Mouse (Mus musculus) layer of hippocampus, adult 2 months (tissue): ENCODE data around the gene Hist2h2aa1. TPM values are rescaled to one million over a fixed set of nuclear protein-coding genes. Genes with fewer than 3 reads are reported as not detected.
"Not testable (repeated sequence)": the region's sequence is repeated elsewhere in the genome, so short reads cannot be mapped to it uniquely, and the experiment has no call there.

Experiments
- DNase-seq, 2 experiments: peaks; one replicate each; pipeline ENCODE4 v3.0.0; 2022; ENCODE audit warnings: low spot score in 2 of 2
- H3K27ac ChIP-seq: fragments of 200-600 bp; 2 replicates; pipeline ENCODE4 v1.8.1; 2022
- H3K4me3 ChIP-seq: fragments of 200-600 bp; 2 replicates; pipeline ENCODE4 v1.8.1; 2022; ENCODE audit warnings: mild to moderate bottlenecking
- CTCF ChIP-seq: fragments of 200-600 bp; conservative IDR thresholded peaks from 2 replicates; pipeline ENCODE4 v1.8.1; 2022; ENCODE audit warnings: antibody characterized with exemption, mild to moderate bottlenecking, moderate library complexity
- microRNA-seq, 2 experiments: library from miRNA; unstranded; fragments of <30 nt; microRNA quantifications; one replicate each; pipeline ENCODE4 v1.2.0; 2021
- total RNA-seq, 2 experiments: library from RNA; stranded (reverse); gene quantifications; 2 replicates each; pipeline ENCODE4 v1.2.3; 2021

The Hist2h2aa1 gene
- total RNA-seq, 2 experiments from 2014 or later = 11.7 TPM; not detected in 1

DNA sequence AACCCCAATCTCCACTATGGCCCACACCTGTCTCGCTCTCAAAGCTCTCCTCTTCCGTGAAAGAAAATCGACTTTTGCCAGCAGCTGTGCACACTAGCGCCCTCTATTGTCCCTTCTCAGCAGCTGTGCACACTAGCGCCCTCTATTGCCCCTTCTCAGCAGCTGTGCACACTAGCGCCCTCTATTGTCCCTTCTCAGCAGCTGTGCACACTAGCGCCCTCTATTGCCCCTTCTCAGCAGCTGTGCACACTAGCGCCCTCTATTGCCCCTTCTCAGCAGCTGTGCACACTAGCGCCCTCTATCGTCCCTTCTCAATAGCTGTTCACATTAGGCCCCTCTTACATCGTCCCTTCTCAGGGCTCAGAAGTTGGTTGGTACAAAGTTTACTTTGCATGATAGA is 42.0 kb downstream of the Hist2h2aa1 start:
- DNase-seq = not testable (repeated sequence)

DNA sequence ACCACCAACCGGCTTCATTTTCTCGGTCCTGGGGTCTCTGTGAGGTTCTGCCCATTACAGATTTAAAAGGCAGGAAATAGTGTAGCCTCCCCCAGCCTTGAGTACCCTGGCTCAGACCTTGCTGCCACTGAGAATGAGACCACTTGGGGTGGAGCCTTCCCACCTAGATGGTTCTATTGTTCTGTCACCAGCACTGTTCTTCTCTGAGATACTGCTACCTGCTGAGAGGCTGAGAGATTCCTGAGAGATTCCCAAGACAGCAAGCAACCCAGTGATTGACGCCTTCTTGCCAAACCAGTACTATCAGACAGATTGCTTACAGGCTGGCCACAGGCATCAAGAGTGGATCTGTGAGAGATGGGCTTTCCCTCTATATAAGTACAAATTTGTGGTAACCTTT is 43.9 kb downstream of the Hist2h2aa1 start:
- H3K27ac ChIP-seq = no peak overlapping the region
- TF ChIP-seq CTCF = no peak
- H3K4me3 ChIP-seq = no peak overlapping the region
- no peak for DNase-seq

More for the DNA sequence above, 42.0 kb downstream of the Hist2h2aa1 start:
- TF ChIP-seq CTCF = peak; percentile 78
- not testable (repeated sequence) for H3K27ac ChIP-seq, H3K4me3 ChIP-seq

DNA sequence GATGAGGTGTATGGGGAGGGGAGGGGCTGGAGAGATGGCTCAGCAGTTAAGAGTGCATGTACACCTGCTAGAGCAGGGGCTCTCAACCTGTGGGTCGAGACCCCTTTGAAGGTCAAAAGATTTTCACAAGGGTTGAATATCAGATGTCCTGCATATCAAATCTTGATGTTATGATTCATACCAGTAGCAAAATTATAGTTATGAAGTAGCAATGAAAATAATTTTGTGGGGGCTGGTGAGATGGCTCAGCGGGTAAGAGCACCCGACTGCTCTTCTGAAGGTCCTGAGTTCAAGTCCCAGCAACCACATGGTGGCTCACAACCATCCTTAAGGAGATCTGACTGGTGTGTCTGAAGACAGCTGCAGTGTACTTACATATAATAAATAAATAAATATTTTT is 45.4 kb downstream of the Hist2h2aa1 start:
- H3K4me3 ChIP-seq, DNase-seq, H3K27ac ChIP-seq: not testable (repeated sequence)

DNA sequence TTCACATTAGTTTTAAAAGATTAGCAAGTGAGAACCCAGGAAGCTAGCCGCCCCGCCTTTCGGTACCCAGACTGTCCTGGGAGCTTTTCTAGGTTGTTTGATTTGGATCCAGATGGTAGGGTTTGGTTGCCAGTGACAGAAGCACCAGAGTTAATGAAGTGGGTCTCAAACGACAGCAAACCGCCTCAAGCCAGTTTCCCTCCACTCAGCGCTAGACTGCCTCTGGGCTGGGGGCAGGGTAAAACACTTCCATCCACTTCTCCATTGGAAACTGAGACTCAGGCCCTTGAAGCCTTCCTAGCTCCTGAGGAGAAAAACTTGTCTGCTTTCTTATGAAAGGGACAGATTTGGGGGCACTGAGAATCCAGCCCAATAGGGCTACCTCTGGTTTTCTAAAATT is 47.3 kb downstream of the Hist2h2aa1 start:
- DNase-seq = no peak
- TF ChIP-seq CTCF = no peak
- H3K4me3 ChIP-seq = no peak overlapping the region
- H3K27ac ChIP-seq = no peak overlapping the region

DNA sequence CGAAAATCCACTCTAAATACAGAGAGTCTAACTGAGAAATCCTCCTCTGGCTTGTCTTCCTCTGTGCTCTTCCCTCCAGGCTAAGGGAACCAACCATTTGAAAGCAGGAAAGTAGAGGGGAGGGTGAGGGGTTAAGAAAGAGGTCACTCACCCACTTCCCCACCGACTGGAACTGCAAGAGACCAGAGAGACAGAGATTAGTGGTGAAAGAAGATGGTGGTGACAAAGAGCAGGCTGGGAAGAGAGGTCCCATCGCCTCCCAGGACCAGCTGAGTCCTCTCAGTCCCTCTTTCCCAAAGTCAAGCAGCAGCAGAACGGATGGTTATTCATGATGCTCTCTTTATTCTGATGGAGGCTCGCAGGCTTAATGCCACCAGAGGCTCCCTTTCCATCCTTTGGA is 48.1 kb downstream of the Hist2h2aa1 start:
- Histone ChIP-seq H3K27ac (peak overlapping the region; percentile 10; the same call in 1 of the 2 replicates), H3K4me3 (no peak overlapping the region; the same call in 1 of the 2 replicates)
- DNase-seq = no peak
- no peak for TF ChIP-seq CTCF

DNA sequence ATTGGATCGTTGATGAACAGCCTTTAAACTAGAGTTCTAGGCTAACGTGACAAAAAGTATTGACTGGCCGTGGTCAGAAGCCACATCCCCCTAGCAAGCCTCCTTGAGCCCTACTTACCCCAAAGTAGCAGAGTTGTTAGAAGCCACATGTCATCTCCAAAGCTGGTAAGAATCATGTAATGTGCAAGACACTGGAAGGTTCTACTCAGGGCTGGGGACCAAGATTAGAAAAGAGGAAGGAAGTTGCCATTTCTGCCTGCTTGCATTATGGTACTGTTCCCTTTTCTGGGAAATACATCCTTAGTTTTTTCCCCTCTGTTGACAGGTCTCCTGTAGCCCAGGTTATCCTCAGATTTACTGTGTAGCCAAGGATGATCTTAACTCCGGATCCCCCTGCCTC is 48.5 kb downstream of the Hist2h2aa1 start, which contains the start of gene Fcgr1:
Gene Fcgr1 (minus strand): TSS at position 183 of the 400 bp plus-strand sequence.
- no peak for TF ChIP-seq CTCF
- DNase-seq = no peak
- no peak within 1 kb of the TSS; the same call in 1 of the 2 replicates for H3K4me3 ChIP-seq
- H3K27ac ChIP-seq = peak within 1 kb of the TSS; percentile 10; the same call in 1 of the 2 replicates

Small RNA genes lying within 50 kb of the gene (microRNA-seq; reads per million reads assigned to microRNA genes)
- gene Gm44492 (0 to 0.64 reads per million in 2 experiments), gene Gm47311 (0 reads per million in 2 experiments), gene Gm47313 (0 reads per million in 2 experiments)

Other genes with a start within 250 kb of the Hist2h2aa1 start
- 10 to 100 TPM; 39.3 to 44.1 TPM for gene Plekho1, start 249.5 kb upstream of the Hist2h2aa1 start, total RNA-seq
- gene Vps45, start 187.0 kb upstream of the Hist2h2aa1 start, total RNA-seq = 10 to 100 TPM; 45.5 to 48.3 TPM
- 10 to 100 TPM; 30.1 to 33.4 TPM for gene Otud7b, start 141.0 kb upstream of the Hist2h2aa1 start, total RNA-seq
- 1 to 10 TPM; 4.3 to 5.3 TPM for gene Mtmr11, start 83.5 kb upstream of the Hist2h2aa1 start, total RNA-seq
- 10 to 100 TPM; 50.1 to 50.2 TPM for gene Sf3b4, start 73.2 kb upstream of the Hist2h2aa1 start, total RNA-seq
- 100 to 1,000 TPM; 352 to 370 TPM for gene Sv2a, start 64.3 kb upstream of the Hist2h2aa1 start, total RNA-seq
- 10 to 100 TPM; 16.2 to 16.7 TPM for gene Bola1, start 25.8 kb upstream of the Hist2h2aa1 start, total RNA-seq
- gene Hist2h2ab, start 25.6 kb upstream of the Hist2h2aa1 start, total RNA-seq = 10 to 100 TPM in 1 of 2 experiments, 1 to 10 TPM in 1; 9.3 to 12.7 TPM
- 10 to 100 TPM; 21.9 to 28.0 TPM for gene Hist2h2ac, start 24.6 kb upstream of the Hist2h2aa1 start, total RNA-seq
- gene Hist2h2be, start 24.4 kb upstream of the Hist2h2aa1 start, total RNA-seq = 1 to 10 TPM; 7.6 to 7.9 TPM
- gene Hist2h3c2, start 6.4 kb upstream of the Hist2h2aa1 start, total RNA-seq = 10 to 100 TPM; 11.4 to 12.3 TPM
- 100 to 1,000 TPM; 208 to 213 TPM for gene Hist2h2aa2, start 5.2 kb upstream of the Hist2h2aa1 start, total RNA-seq
- not detected for gene Hist2h3c1, start 1.2 kb downstream of the Hist2h2aa1 start, total RNA-seq
- gene Hist2h4, start 17.8 kb downstream of the Hist2h2aa1 start, total RNA-seq = 10 to 100 TPM; 29.6 to 29.9 TPM
- gene Hist2h3b, start 23.2 kb downstream of the Hist2h2aa1 start, total RNA-seq = 10 to 100 TPM; 48.4 to 51.6 TPM
- gene Hist2h2bb, start 24.3 kb downstream of the Hist2h2aa1 start, total RNA-seq = 100 to 1,000 TPM; 126 to 137 TPM
- 1 to 10 TPM; 2.2 to 2.3 TPM for gene Fcgr1, start 48.5 kb downstream of the Hist2h2aa1 start, total RNA-seq
- gene BC107364, start 206.8 kb downstream of the Hist2h2aa1 start, total RNA-seq = not detected